Mouse (Mus musculus) embryo, embryonic 11 days (tissue): Measurements from ENCODE around the gene Rasgrp2.

Experiments
- DNase-seq: peaks from one replicate; pipeline ENCODE4 v3.0.0-alpha.2; 2015

Rasgrp2 gene

GRCm38 (mm10) chr19:6399285-6400095 is at the start of gene Rasgrp2:
TSS of gene Rasgrp2 (plus strand) at chr19:6399340.
- peak; percentile 62 for DNase-seq

- DNase-seq: no peak
These were observed 47.6 kb upstream of the Rasgrp2 start for GRCm38 (mm10) chr19:6351431-6352106.

GRCm38 (mm10) chr19:6352107-6352505 is 47.0 kb upstream of the Rasgrp2 start:
- no peak for DNase-seq

- DNase-seq: no peak
These were observed 45.1 kb upstream of the Rasgrp2 start for GRCm38 (mm10) chr19:6354030-6354429.

- no peak for DNase-seq
These were observed 37.8 kb upstream of the Rasgrp2 start for GRCm38 (mm10) chr19:6361291-6361690.

GRCm38 (mm10) chr19:6363091-6363410 is 36.1 kb upstream of the Rasgrp2 start:
- DNase-seq: no peak

GRCm38 (mm10) chr19:6363411-6364240 is 35.5 kb upstream of the Rasgrp2 start, which contains the start of gene Sf1:
TSS of gene Sf1 (plus strand) at chr19:6363690.
- DNase-seq: peak; percentile 99

GRCm38 (mm10) chr19:6364317-6364725 is 34.8 kb upstream of the Rasgrp2 start:
- peak; percentile 94 for DNase-seq

GRCm38 (mm10) chr19:6364842-6365241 is 34.3 kb upstream of the Rasgrp2 start:
- DNase-seq: no peak

GRCm38 (mm10) chr19:6370175-6370574 is 29.0 kb upstream of the Rasgrp2 start:
- no peak for DNase-seq

GRCm38 (mm10) chr19:6372433-6372832 is 26.7 kb upstream of the Rasgrp2 start:
- no peak for DNase-seq

GRCm38 (mm10) chr19:6373539-6374400 is 25.4 kb upstream of the Rasgrp2 start:
- DNase-seq: peak; percentile 82

GRCm38 (mm10) chr19:6374571-6374970 is 24.6 kb upstream of the Rasgrp2 start:
- DNase-seq: no peak

GRCm38 (mm10) chr19:6375423-6376254 is 23.5 kb upstream of the Rasgrp2 start:
- DNase-seq: no peak

GRCm38 (mm10) chr19:6376255-6376564 is 22.9 kb upstream of the Rasgrp2 start:
- peak; percentile 56 for DNase-seq

- no peak for DNase-seq
These were observed 22.5 kb upstream of the Rasgrp2 start for GRCm38 (mm10) chr19:6376643-6377042.

GRCm38 (mm10) chr19:6377327-6378040 is 21.7 kb upstream of the Rasgrp2 start:
- no peak for DNase-seq

- no peak for DNase-seq
These were observed 18.6 kb upstream of the Rasgrp2 start for GRCm38 (mm10) chr19:6380411-6381166.

GRCm38 (mm10) chr19:6381238-6381637 is 17.9 kb upstream of the Rasgrp2 start:
- DNase-seq: no peak

- no peak for DNase-seq
These were observed 16.7 kb upstream of the Rasgrp2 start for GRCm38 (mm10) chr19:6382323-6382924.
